Mouse (Mus musculus) E14TG2a.4 (cell line): Measurements from ENCODE around the gene Hist1h2bp.

Experiments
- CTCF ChIP-seq: conservative IDR thresholded peaks from 2 replicates; pipeline ENCODE4 v1.5.1; 2014; ENCODE audit warnings: low read length
- NANOG ChIP-seq: IDR thresholded peaks from 2 replicates; pipeline ENCODE4 v1.6.1; 2014; ENCODE audit warnings: borderline replicate concordance, low read length, mixed read lengths
- POU5F1 ChIP-seq: IDR thresholded peaks from 2 replicates; pipeline ENCODE4 v1.6.1; 2014; ENCODE audit warnings: low read length, borderline replicate concordance

DNA sequence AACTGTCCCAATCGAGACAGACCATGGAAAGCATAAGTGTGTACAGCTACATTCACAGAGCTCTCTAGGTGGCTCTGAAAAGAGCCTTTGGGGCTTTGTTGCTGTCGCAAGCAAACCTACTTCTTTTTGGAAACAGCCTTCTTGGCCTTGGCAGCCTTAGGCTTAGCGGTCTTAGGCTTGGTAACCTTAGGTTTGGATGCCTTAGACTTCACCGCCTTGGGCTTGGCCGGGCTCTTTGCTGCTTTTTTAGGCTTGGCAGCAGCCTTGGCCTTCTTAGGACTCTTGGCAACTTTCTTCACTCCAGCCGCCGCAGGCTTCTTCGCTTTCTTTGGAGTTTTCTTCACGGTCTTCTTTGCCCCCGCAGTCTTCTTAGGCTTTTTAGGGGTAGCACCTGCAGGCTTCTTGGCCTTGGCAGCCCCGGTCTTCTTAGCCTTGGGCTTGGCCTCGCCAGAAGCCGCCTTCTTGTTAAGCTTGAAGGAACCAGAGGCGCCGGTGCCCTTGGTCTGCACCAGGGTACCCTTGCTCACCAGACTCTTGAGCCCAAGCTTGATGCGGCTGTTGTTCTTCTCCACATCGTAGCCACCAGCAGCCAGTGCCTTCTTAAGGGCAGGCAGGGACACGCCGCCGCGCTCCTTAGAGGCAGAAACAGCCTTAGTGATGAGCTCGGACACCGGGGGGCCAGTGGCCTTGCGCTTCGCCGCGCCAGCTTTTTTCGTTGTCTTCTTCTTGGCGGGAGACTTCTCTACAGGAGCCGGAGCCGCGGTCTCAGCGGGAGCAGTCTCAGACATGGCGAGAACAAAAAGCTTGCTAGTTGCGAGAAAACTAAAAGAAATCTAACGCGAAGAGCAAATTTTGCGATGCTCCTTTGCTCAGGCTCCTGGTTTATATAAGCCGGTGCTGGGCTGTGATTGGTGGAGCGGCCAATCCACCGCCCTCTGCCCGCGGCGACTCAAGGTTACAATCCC lies 7.2 kb upstream of the Hist1h2bp start, which contains the start of gene Hist1h1b:
- TF ChIP-seq CTCF (no peak), NANOG (no peak), POU5F1 (no peak)
